Mouse (Mus musculus): ENCODE data around the gene Tmem43.

- TF ChIP-seq CTCF (conservative IDR thresholded peaks at IDR 0.05; ENCODE audit: insufficient read depth, insufficient read length, low read depth, low read length) = no peak
- TF ChIP-seq POLR2A (IDR thresholded peaks at IDR 0.05; ENCODE audit: low read depth, low read length) = no peak
These were observed 21.4 kb upstream of the Tmem43 start for GRCm38 (mm10) chr6:91452056-91452455.
